Mouse (Mus musculus) hindbrain, embryonic 11.5 days (tissue): ENCODE measurements around the gene Gm17482. TPM values are rescaled to one million over a fixed set of nuclear protein-coding genes. Genes with fewer than 3 reads are reported as not detected.

Experiments
- ATAC-seq: fragments of 200-750 bp; cut with Nextera tagmentation; 2 replicates; pipeline ENCODE4 v1.8.0; 2017; ENCODE audit warnings: mild to moderate bottlenecking, moderate TSS enrichment, moderate library complexity; ENCODE audit not compliant: low FRiP score
- DNase-seq: peaks from one replicate; pipeline ENCODE4 v3.0.0-alpha.2; 2015; ENCODE audit warnings: low spot score
- H3K27ac ChIP-seq: fragments of 300-500 bp; sonication (generic); 2 replicates; pipeline ENCODE4 v1.5.1; 2014; ENCODE audit warnings: mild to moderate bottlenecking, low read depth, low read length
- H3K27me3 ChIP-seq: fragments of 300-500 bp; sonication (generic); 2 replicates; pipeline ENCODE4 v1.6.1; 2014; ENCODE audit warnings: mild to moderate bottlenecking, low read length, moderate library complexity, mixed read lengths; ENCODE audit not compliant: control insufficient read depth, insufficient read depth
- H3K36me3 ChIP-seq: fragments of 300-500 bp; sonication (generic); 2 replicates; pipeline ENCODE4 v1.6.1; 2014; ENCODE audit warnings: mild to moderate bottlenecking, low read length, moderate library complexity, mixed read lengths; ENCODE audit not compliant: control insufficient read depth, insufficient read depth
- H3K4me1 ChIP-seq: fragments of 300-500 bp; sonication (generic); replicated peaks from 2 replicates; pipeline ENCODE4 v1.6.1; 2014; ENCODE audit warnings: low read length, mixed read lengths; ENCODE audit not compliant: control insufficient read depth, insufficient read depth
- H3K4me2 ChIP-seq: fragments of 300-500 bp; sonication (generic); replicated peaks from 2 replicates; pipeline ENCODE4 v1.6.1; 2014; ENCODE audit warnings: mild to moderate bottlenecking, low read depth, low read length
- H3K4me3 ChIP-seq: fragments of 300-500 bp; sonication (generic); 2 replicates; pipeline ENCODE4 v1.5.1; 2014; ENCODE audit warnings: low read depth, low read length
- H3K9ac ChIP-seq: fragments of 300-500 bp; sonication (generic); 2 replicates; pipeline ENCODE4 v1.6.1; 2014; ENCODE audit warnings: low read depth, low read length
- H3K9me3 ChIP-seq: fragments of 300-500 bp; sonication (generic); 2 replicates; pipeline ENCODE4 v1.6.1; 2016; ENCODE audit warnings: low read length; ENCODE audit not compliant: control insufficient read depth
- WGBS: fragments of 180-500 bp; shearing (Covaris S2); extraction: QIAGEN DNeasy Blood & Tissue Kit; methylation state at CpG from one replicate; pipeline ENCODE4 v1.1.7; 2014; 5-methylcytosine and 5-hydroxymethylcytosine counted together
- polyA plus RNA-seq: library from polyadenylated mRNA; unstranded; fragments of >200 nt; fragmentation: Nextera tagmentation; extraction: Ambion mirVana; gene quantifications from 2 replicates; pipeline ENCODE4 v1.2.1, GENCODE M21; 2014

Gene Gm17482
- polyA plus RNA-seq, 1 experiment from 2014 or later = not detected

DNA sequence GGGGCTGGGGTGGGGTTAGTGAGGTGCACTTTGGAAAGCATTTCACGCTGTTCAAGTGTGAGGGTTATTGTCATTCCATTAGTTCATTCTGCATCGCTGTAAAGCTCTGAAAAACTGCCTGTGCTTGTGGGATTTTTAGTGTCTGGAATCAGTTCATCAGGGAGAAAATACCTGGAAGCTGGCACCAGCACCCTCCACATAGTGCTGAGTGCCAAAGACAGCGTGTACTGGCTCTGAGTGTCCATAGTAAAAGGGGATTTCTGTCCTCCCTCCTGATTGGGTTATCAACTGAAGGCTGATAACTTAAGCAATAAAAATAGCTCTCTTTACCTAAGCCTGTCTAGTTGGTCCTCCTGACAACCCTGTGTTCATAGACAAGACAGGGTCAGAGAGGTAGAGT, 33.4 kb downstream of the Gm17482 start:
- Histone ChIP-seq H3K27me3 (no peaks in the 10 kb centered on the region), H3K27ac (no peak overlapping the region), H3K4me3 (no peak overlapping the region), H3K4me2 (no peak overlapping the region), H3K9ac (no peak overlapping the region), H3K9me3 (no peaks in the 10 kb centered on the region), H3K36me3 (no peaks in the 10 kb centered on the region), H3K4me1 (no peaks in the 10 kb centered on the region)
- WGBS = 94% methylated on average over 3 of the region's 3 CpGs
- no peak for ATAC-seq
- no peak for DNase-seq

DNA sequence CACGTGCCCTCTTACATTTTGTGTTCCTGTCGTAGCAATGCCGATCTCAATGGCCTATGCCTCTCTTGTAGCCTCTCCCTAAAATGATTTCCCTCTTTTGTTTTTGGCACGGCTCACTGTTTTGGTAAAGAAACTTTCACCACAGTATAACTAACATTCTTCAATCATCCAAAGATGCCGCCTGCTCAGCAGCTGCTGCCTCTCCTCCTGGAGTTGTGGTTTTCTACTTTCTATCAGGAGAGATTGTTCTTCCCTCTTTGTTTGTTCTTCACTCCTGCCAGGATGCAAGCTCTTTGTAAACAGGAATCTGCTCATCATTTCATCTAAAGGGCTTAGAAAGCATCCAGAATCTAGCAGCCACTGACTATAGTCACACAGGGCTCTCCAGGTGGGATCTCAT, 39.6 kb downstream of the Gm17482 start:
- 84% methylated on average over 5 of the region's 5 CpGs for WGBS
- Histone ChIP-seq H3K9me3 (no peaks in the 10 kb centered on the region), H3K4me1 (no peaks in the 10 kb centered on the region), H3K9ac (no peak overlapping the region), H3K4me3 (no peak overlapping the region), H3K4me2 (no peak overlapping the region), H3K36me3 (no peaks in the 10 kb centered on the region), H3K27me3 (no peaks in the 10 kb centered on the region), H3K27ac (no peak overlapping the region)
- ATAC-seq (no peak), DNase-seq (no peak)

DNA sequence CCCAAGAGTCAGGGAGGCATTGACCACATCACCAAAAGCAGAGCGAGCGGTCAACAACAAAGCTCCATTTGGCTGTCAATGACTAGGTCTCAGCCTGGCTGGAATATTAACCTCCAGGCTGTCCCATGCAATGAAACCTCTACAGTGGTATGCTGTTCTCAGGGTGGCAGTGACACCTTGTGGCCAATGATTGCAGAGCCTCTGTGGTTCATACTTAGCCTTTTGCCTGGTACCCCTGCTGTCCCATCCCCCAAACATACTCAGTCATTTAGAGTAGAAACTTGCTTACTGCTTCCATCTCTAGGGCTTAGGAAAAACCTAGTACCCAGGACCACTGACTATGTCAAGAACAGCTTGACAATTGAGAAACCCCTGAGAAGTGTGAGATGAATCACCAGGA, 40.8 kb downstream of the Gm17482 start:
- Histone ChIP-seq H3K27ac (no peak overlapping the region), H3K4me3 (no peak overlapping the region), H3K36me3 (no peaks in the 10 kb centered on the region), H3K27me3 (no peaks in the 10 kb centered on the region), H3K9ac (no peak overlapping the region), H3K9me3 (no peaks in the 10 kb centered on the region), H3K4me2 (no peak overlapping the region), H3K4me1 (no peaks in the 10 kb centered on the region)
- 53% methylated on average over 2 of the region's 2 CpGs for WGBS
- peak; percentile 79 for DNase-seq
- peak; percentile 65 for ATAC-seq

DNA sequence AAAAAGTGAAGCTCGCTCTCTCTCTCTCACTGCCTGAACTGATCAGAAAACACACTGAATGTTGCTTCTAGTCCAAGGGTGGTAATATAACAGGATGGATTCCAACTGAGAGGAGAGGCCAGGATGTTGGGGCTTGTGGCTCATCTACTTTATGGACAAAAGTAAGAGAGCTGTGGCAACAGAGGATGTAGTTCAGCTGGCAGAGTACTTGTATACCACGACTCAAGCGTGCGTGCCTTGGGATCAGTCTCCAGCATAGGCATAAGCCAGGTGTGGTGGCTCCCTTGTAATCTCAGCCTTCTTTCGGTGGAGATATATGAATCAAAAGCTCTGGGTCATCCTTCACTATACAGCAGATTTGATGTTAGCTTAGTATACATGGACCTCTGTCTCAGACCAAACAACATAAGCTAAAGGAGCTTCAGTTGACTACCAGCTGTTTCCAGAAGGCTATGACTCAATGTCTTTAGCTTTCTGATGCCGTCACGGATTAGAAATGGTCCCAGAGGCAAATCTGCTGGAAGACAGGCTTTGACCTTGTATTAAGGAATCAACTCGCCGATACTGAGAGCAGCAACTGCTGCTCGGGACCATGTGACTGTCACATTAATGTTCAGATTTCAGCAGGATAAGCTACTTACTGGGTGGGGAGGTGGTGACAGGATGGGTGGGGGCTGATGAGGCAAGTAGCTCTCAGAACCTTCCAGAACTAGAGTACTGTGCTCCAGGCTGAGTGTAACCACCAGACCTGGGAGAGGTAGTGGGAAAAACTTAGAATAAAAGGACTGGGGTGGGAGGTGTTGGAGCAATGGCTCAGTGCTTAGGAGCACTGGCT, 41.6 kb downstream of the Gm17482 start:
- DNase-seq = no peak
- H3K4me3 ChIP-seq = no peak overlapping the region

DNA sequence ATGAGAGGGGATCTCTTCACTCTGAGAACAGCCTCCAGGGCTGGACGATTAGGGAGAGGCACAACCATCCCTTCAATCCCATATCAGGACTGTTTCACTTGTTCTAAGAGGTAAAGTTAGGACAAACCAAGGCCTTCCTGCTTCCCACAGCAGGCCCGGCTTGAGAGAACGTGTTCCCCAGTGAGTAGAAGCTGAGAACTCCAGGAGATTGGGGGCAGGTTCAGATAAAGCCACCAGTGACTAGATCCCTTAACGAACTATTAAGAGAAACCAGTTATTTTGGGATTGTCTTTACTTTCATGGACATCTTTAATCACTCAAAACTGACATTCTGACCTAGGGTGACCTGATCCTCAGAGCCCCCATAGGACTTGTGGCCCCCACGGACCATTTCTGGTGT, 42.4 kb downstream of the Gm17482 start:
- H3K27me3 ChIP-seq = no peaks in the 10 kb centered on the region
- no peak overlapping the region for H3K27ac ChIP-seq
- ATAC-seq (no peak), DNase-seq (no peak)
- H3K4me3 ChIP-seq = no peak overlapping the region
- WGBS = 82% methylated on average over 5 of the region's 5 CpGs
- H3K4me2 ChIP-seq = no peak overlapping the region
- H3K9me3 ChIP-seq = no peaks in the 10 kb centered on the region
- no peaks in the 10 kb centered on the region for H3K4me1 ChIP-seq
- H3K9ac ChIP-seq = no peak overlapping the region
- H3K36me3 ChIP-seq = no peaks in the 10 kb centered on the region

More for the DNA sequence above, 41.6 kb downstream of the Gm17482 start:
- WGBS = 87% methylated on average over 10 of the region's 10 CpGs
- Histone ChIP-seq H3K9me3 (no peaks in the 10 kb centered on the region), H3K27ac (no peak overlapping the region), H3K4me2 (no peak overlapping the region), H3K4me1 (no peaks in the 10 kb centered on the region), H3K36me3 (no peaks in the 10 kb centered on the region), H3K9ac (no peak overlapping the region), H3K27me3 (no peaks in the 10 kb centered on the region)
- ATAC-seq = no peak

DNA sequence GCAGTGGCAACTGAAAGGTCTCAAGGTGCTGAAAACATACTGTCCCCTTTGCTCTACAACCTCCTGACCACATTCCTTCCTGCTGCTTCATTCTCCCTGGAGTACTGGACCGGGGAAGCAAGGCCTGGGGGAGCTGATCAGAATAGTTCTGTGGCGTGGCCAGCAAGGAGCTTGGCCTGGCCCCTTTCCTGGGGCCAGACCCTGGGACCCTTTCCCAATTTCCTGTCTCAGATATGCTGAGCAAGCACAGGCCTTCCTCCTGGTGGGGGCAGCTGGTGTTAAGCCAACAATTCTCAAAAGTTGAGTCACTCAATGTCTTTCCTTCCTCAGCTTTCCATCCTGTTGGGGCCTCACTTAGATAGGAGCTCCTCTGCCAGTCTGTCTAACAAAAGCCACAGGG, 42.9 kb downstream of the Gm17482 start:
- H3K36me3 ChIP-seq = no peaks in the 10 kb centered on the region
- DNase-seq (no peak), ATAC-seq (no peak)
- H3K4me3 ChIP-seq = no peak overlapping the region
- 66% methylated on average over 2 of the region's 2 CpGs for WGBS
- no peak overlapping the region for H3K9ac ChIP-seq
- H3K4me1 ChIP-seq = no peaks in the 10 kb centered on the region
- no peaks in the 10 kb centered on the region for H3K27me3 ChIP-seq
- H3K9me3 ChIP-seq = no peaks in the 10 kb centered on the region
- no peak overlapping the region for H3K27ac ChIP-seq
- H3K4me2 ChIP-seq = no peak overlapping the region

DNA sequence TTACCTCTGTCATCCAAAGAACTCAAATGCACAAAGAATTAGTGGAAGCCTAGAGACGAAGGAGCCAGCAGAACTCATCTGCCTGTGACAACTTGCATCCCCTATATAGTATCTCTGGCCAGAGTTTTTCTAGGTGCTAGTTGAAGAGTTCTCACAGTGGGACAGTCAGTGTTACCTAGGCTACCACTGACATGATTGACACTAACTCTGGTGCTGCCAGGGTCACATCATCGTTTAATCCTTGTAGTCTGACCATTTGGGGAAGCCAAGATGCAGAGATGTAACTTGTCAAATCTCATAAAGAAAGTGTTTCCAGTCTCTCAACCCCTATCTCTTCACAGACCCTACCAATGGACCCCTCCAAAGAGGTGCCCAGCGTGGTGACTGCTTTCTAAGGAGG, 44.2 kb downstream of the Gm17482 start:
- H3K27me3 ChIP-seq = no peaks in the 10 kb centered on the region
- 73% methylated on average over 3 of the region's 3 CpGs for WGBS
- no peak overlapping the region for H3K4me2 ChIP-seq
- H3K4me3 ChIP-seq = no peak overlapping the region
- H3K27ac ChIP-seq = no peak overlapping the region
- ATAC-seq (no peak), DNase-seq (no peak)
- H3K9me3 ChIP-seq = no peaks in the 10 kb centered on the region
- H3K9ac ChIP-seq = no peak overlapping the region
- H3K4me1 ChIP-seq = no peaks in the 10 kb centered on the region
- H3K36me3 ChIP-seq = no peaks in the 10 kb centered on the region

DNA sequence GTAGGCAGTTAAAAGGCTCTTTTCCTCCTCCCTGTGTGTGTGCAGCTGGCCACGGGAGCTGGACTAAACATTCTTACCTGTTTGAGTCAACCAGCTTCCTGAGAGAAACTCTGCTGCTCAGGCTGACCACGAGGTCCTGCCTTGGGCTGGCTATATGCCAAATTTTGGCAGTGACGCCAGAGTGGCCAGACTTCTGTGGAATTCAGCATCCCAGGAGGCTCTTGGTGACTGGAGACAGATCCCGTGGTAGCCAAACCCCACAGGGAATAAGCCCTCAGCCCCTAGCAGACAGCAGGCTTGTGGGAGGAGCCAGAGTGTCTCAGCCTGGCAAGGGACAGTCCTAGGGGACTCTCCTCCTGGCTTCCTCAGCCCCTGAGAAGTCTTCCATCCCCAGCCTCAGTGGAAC, 44.7 kb downstream of the Gm17482 start:
- peak; percentile 13 for DNase-seq
- H3K9me3 ChIP-seq = no peaks in the 10 kb centered on the region
- no peak overlapping the region for H3K4me3 ChIP-seq
- no peaks in the 10 kb centered on the region for H3K36me3 ChIP-seq
- H3K4me2 ChIP-seq = no peak overlapping the region
- ATAC-seq = no peak
- H3K9ac ChIP-seq = no peak overlapping the region
- 46% methylated on average over 4 of the region's 4 CpGs for WGBS
- no peak overlapping the region for H3K27ac ChIP-seq
- H3K4me1 ChIP-seq = no peaks in the 10 kb centered on the region
- no peaks in the 10 kb centered on the region for H3K27me3 ChIP-seq

DNA sequence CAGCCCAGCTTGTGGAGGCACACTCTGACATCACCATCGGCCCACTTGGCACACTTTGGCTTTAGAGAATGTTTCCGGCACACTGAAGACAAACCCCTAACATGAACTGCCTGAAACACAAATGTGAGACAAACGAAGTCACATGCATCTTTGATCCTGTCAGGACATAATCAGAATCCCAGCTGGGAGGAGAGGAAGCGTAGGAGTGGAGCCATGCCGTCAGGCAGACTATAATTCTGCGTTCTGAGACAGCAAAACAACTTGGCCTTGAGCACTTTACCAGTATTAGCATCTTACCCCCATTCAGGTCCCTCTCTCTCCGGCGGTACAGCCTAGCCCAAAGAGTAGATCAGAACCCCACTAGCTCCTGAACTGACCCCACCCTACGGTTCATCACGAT, 46.2 kb downstream of the Gm17482 start:
- ATAC-seq (no peak), DNase-seq (no peak)
- Histone ChIP-seq H3K9ac (no peak overlapping the region), H3K27me3 (no peaks in the 10 kb centered on the region), H3K27ac (no peak overlapping the region), H3K36me3 (no peaks in the 10 kb centered on the region), H3K9me3 (no peaks in the 10 kb centered on the region), H3K4me2 (no peak overlapping the region), H3K4me1 (no peaks in the 10 kb centered on the region), H3K4me3 (no peak overlapping the region)
- 90% methylated on average over 10 of the region's 10 CpGs for WGBS
